Mouse (Mus musculus) CH12.LX (cell line): ENCODE data around the gene Ankrd35.

Experiments
- POLR2AphosphoS2 ChIP-seq: IDR thresholded peaks from 2 replicates; pipeline ENCODE4 v1.6.1; 2011; ENCODE audit warnings: low read depth, low read length, improper control_type of control experiment
- SIN3A ChIP-seq: IDR thresholded peaks from 2 replicates; pipeline ENCODE4 v1.6.1; 2012; ENCODE audit warnings: low read length, improper control_type of control experiment, inconsistent platforms

DNA sequence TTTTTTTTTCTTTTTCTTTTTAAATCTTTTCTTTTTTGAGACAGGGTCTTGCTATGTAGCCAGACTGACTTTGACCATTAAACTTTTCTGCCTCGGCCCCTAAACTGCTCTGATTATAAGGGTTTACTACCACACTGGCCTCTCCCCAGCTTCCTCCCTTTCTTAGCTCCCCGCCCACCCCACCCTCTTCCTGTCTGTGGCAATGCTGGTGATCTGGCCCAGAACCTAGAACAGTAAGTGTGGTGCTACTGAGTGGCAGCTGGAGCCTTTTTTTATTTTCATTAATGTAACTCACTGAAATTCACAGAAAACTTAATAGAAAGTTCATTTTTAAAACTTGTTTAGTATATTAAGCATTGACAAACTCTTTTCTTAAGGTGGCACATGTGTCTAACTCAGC, 45.9 kb downstream of the Ankrd35 start:
- TF ChIP-seq SIN3A, result no peak
- no peak for TF ChIP-seq POLR2AphosphoS2
